Mouse (Mus musculus) heart, postnatal 0 days (tissue): ENCODE results near the gene Adh7. TPM values are rescaled to one million over a fixed set of nuclear protein-coding genes. Genes with fewer than 3 reads are reported as not detected.

Source experiments
- ATAC-seq: fragments of 200-750 bp; cut with Nextera tagmentation; 2 replicates; pipeline ENCODE4 v1.8.0; 2017; ENCODE audit warnings: low read depth, moderate number of reproducible peaks, moderate library complexity; ENCODE audit not compliant: insufficient read depth
- DNase-seq: peaks from one replicate; pipeline ENCODE4 v3.0.0-alpha.2; 2016; ENCODE audit warnings: low spot score
- H3K27ac ChIP-seq: fragments of 300-500 bp; sonication (generic); 2 replicates; pipeline ENCODE4 v1.5.1; 2014; ENCODE audit warnings: low read depth, mild to moderate bottlenecking
- H3K27me3 ChIP-seq: fragments of 300-500 bp; sonication (generic); 2 replicates; pipeline ENCODE4 v1.6.1; 2014; ENCODE audit warnings: low read length, mixed read lengths; ENCODE audit not compliant: control insufficient read depth, insufficient read depth
- H3K36me3 ChIP-seq: fragments of 300-500 bp; sonication (generic); replicated peaks from 2 replicates; pipeline ENCODE4 v1.6.1; 2014; ENCODE audit warnings: low read length, mixed read lengths; ENCODE audit not compliant: control insufficient read depth, insufficient read depth
- H3K4me1 ChIP-seq: fragments of 300-500 bp; sonication (generic); 2 replicates; pipeline ENCODE4 v1.6.1; 2014; ENCODE audit warnings: antibody characterized with exemption; ENCODE audit not compliant: control insufficient read depth, insufficient read depth
- H3K4me2 ChIP-seq: fragments of 300-500 bp; sonication (generic); 2 replicates; pipeline ENCODE4 v1.6.1; 2014; ENCODE audit warnings: low read depth, mild to moderate bottlenecking, low read length, moderate library complexity
- H3K4me3 ChIP-seq: fragments of 300-500 bp; sonication (generic); 2 replicates; pipeline ENCODE4 v1.5.1; 2014; ENCODE audit warnings: low read depth, low read length
- H3K9ac ChIP-seq: fragments of 300-500 bp; sonication (generic); replicated peaks from 2 replicates; pipeline ENCODE4 v1.6.1; 2014; ENCODE audit warnings: low read depth, low read length, mixed read lengths
- H3K9me3 ChIP-seq: fragments of 300-500 bp; sonication (generic); replicated peaks from 2 replicates; pipeline ENCODE4 v1.6.1; 2016; ENCODE audit warnings: low read length; ENCODE audit not compliant: control insufficient read depth
- CTCF ChIP-seq: IDR thresholded peaks from 2 replicates; pipeline ENCODE4 v1.5.1; 2016; ENCODE audit warnings: antibody characterized with exemption, control low read depth, low read depth
- EP300 ChIP-seq: IDR thresholded peaks from 2 replicates; pipeline ENCODE4 v1.6.1; 2016; ENCODE audit warnings: antibody characterized with exemption, low read depth
- WGBS: fragments of 180-500 bp; shearing (Covaris S2); extraction: QIAGEN DNeasy Blood & Tissue Kit; methylation state at CpG from one replicate; pipeline ENCODE4 v1.1.7; 2014; 5-methylcytosine and 5-hydroxymethylcytosine counted together
- polyA plus RNA-seq: library from polyadenylated mRNA; unstranded; fragments of >200 nt; fragmentation: Nextera tagmentation; extraction: Ambion mirVana; gene quantifications from 2 replicates; pipeline ENCODE4 v1.2.1, GENCODE M21; 2015
- total RNA-seq: library from RNA; depleted of rRNA; stranded (reverse); fragments of >200 nt; gene quantifications from 2 replicates; pipeline ENCODE4 v1.2.3, GENCODE M21; 2014; ENCODE audit warnings: low replicate concordance

The Adh7 gene
- total and polyA plus RNA-seq, 2 experiments from 2014 or later = not detected

DNA sequence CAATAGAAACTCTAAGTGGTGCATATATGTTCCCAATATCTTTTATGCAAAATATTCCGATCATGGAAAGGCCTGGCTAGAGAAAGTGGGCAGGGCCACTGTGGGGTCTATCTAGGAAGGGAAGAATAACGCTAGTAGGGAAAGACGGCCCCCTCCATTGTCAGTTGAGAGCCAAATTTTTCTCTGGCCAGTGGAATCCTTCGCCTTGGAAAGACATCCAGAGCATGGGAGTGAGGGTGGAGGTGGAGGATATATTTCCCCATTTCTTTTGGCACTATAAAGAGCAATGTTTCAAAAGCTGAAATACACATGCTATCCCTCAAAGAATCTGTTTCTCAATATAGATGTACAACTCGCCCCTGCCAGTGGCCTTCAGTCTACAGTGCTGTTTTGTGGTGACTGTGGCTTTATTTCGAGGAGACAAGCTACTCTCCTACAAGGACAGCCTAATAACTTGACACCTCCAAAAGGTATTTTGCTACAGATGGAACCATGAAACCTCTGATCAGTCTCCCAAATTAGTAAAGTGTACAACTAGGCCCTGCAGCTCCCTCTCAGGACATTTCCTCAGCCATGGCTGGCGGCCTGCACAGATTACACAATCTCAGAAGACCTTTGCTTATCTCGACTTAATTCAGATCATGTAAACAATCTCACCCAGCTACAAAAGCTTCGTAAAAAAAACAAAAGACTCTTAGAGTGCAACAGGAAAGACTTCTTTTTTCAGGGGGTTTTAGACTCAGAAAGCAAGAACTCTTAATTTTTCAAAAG, 38.4 kb downstream of the Adh7 start:
- H3K9me3 ChIP-seq = no peaks in the 10 kb centered on the region
- ATAC-seq (no peak), DNase-seq (no peak)
- no peak overlapping the region for H3K9ac ChIP-seq
- H3K4me3 ChIP-seq = no peak overlapping the region
- H3K27ac ChIP-seq = no peak overlapping the region
- no peaks in the 10 kb centered on the region for H3K27me3 ChIP-seq
- H3K4me2 ChIP-seq = no peak overlapping the region
- no peaks in the 10 kb centered on the region for H3K36me3 ChIP-seq
- 57% methylated on average over 9 of the region's 9 CpGs for WGBS
- TF ChIP-seq CTCF = no peak
- TF ChIP-seq EP300 = no peak
- no peaks in the 10 kb centered on the region for H3K4me1 ChIP-seq

DNA sequence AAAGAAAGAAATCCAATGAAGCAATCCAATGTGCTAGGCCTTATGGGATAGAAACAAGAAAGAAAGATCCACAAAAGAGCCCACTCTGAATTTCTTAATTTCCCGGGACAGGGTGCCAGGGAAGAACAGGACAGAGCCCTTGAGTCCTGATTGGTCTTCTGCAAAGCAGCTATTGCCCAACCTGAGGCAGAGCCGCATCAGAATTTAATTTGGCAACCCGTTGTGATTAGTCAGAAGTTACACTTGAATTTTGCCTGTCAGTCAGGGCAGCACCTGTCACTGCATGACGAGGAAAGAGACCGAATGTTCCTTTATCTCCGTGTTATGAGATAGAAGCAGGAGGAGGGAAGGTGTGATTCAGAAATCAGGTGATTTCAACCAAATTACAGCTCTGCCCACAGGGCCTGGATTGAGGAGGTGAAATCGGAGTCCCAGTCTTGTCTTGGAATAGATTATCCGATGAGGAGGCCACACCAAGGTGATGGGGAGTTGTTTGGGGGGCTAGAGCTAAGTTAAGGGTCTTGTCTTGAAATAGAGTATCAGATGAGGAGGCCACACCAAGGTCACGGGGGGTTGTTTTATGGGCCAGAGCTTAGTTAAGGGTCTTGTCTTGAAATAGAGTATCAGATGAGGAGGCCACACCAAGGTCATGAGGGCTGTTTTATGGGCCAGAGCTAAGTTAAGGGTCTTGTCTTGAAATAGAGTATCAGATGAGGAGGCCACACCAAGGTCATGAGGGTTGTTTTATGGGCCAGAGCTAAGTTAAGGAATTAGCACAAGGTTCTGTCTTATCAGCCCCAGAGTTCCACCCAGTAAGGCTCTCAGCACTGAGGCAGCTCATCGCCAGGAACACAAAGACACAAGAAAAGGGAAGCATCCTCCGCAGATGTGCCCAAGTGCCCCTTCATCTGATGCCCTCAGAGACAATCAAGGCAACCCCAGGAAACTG, 43.4 kb downstream of the Adh7 start, which contains the start of gene Adh1:
Gene Adh1, plus strand, starts transcription at position 271 of the 949 bp plus-strand sequence.
- Histone ChIP-seq H3K27ac (no peak within 1 kb of the TSS), H3K4me1 (no peaks in the 10 kb centered on the region), H3K4me3 (no peak within 1 kb of the TSS), H3K27me3 (no peaks in the 10 kb centered on the region), H3K9ac (no peak within 1 kb of the TSS), H3K9me3 (no peaks in the 10 kb centered on the region), H3K4me2 (no peak within 1 kb of the TSS), H3K36me3 (no peaks in the 10 kb centered on the region)
- TF ChIP-seq EP300 (no peak), CTCF (no peak)
- no peak for DNase-seq
- no peak for ATAC-seq
- 68% methylated on average over 11 of the region's 11 CpGs for WGBS

DNA sequence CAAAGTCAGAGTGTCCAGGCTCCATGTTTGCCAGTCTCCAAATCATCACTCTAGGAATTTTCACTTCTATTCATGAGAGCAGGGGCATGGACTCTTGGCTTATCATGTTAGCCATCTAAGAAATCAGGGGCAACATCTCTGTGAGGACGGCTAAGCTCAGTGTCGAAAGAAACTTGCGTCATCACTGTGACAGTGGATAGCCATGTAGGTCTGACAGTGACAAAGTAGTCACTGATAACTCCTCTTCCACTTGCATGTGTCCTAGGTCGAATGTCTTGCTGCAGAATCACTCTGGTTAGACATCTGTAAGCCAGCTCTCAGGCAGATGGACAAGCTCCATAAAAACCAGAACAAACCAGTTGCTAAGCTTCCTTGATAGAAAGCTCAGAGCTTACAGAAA, 45.0 kb downstream of the Adh7 start:
- H3K36me3 ChIP-seq = no peaks in the 10 kb centered on the region
- ATAC-seq (no peak), DNase-seq (no peak)
- H3K4me2 ChIP-seq = no peak overlapping the region
- TF ChIP-seq EP300 (no peak), CTCF (no peak)
- 31% methylated on average over 4 of the region's 4 CpGs for WGBS
- H3K4me3 ChIP-seq = no peak overlapping the region
- H3K9ac ChIP-seq = no peak overlapping the region
- H3K4me1 ChIP-seq = no peaks in the 10 kb centered on the region
- H3K27me3 ChIP-seq = no peaks in the 10 kb centered on the region
- H3K27ac ChIP-seq = no peak overlapping the region
- H3K9me3 ChIP-seq = no peaks in the 10 kb centered on the region

DNA sequence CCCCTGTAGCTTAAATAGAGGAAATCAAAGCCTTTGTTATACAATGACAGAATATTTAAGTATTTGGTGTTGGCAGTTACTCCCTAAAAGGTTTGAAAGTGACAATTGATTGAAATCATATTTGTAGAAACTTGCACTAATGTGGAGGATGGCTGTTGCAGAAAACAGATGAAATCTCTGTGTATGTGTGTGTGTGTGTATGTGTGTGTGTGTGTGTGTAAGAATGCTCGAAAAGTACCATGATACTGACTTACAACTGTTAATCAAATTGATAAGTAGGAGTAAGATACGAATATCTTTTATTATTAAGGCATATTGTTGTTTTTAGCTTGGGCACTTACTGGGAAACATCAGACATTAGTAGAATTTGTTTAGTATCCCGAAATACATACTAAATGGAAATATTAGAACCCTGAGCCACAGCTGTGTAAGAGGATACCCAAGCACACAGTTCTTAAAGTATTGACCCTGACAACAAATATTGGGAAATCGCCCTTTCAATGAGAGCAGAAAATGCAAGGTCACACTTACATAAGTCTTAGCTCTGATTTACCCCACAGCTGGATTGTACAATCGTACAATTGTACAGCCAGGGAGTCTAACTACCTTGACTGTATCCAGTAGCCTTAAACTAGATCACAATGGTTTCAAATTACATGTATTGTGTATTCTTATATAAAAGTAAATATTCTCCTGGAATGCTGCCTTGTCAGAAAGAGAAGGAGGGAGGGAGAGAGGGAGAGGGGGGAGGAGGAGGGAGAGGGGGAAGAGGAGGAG, 45.8 kb downstream of the Adh7 start:
- H3K9ac ChIP-seq = no peak overlapping the region
- H3K9me3 ChIP-seq = no peaks in the 10 kb centered on the region
- no peaks in the 10 kb centered on the region for H3K4me1 ChIP-seq
- WGBS = 73% methylated on average over 5 of the region's 5 CpGs
- no peak for TF ChIP-seq CTCF
- TF ChIP-seq EP300 = no peak
- no peak overlapping the region for H3K4me3 ChIP-seq
- H3K27me3 ChIP-seq = no peaks in the 10 kb centered on the region
- no peak overlapping the region for H3K4me2 ChIP-seq
- H3K36me3 ChIP-seq = no peaks in the 10 kb centered on the region
- DNase-seq = no peak
- ATAC-seq = no peak
- H3K27ac ChIP-seq = no peak overlapping the region

DNA sequence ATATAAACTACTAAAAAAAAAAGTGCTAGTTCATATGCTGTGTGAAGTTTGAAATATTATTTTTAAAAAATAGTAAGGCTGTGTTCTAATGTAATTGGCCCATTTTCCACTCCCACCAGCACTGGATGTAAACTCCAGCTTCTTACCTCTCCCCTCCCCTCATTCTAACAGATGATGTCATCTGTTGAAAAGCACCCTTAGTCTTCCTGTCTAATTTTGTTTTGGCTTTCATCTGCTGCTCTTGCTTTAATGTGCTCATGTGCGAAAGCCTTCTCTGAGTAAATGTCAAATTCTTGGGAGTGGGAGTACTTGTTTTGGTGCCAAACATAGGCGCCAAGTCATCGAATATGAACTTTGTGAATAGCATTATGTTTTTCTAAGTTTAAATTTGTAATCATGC, 47.1 kb downstream of the Adh7 start:
- no peaks in the 10 kb centered on the region for H3K4me1 ChIP-seq
- H3K36me3 ChIP-seq = no peaks in the 10 kb centered on the region
- H3K4me3 ChIP-seq = no peak overlapping the region
- H3K27me3 ChIP-seq = no peaks in the 10 kb centered on the region
- WGBS = 68% methylated on average over 3 of the region's 3 CpGs
- TF ChIP-seq CTCF = no peak
- TF ChIP-seq EP300 = no peak
- no peaks in the 10 kb centered on the region for H3K9me3 ChIP-seq
- H3K9ac ChIP-seq = no peak overlapping the region
- ATAC-seq = no peak
- H3K27ac ChIP-seq = no peak overlapping the region
- no peak overlapping the region for H3K4me2 ChIP-seq
- no peak for DNase-seq
